Mouse (Mus musculus) erythroblast, adult 5-6 weeks (primary cell): Measurements from ENCODE around the gene Fcer1g. TPM values are rescaled to one million over a fixed set of nuclear protein-coding genes. Genes with fewer than 3 reads are reported as not detected.

ENCODE experiments used
- ATAC-seq: replicated peaks from 2 replicates; pipeline ENCODE4 v1.8.0; 2016; ENCODE audit warnings: moderate number of reproducible peaks, mild to moderate bottlenecking, moderate TSS enrichment, inconsistent platforms; ENCODE audit not compliant: poor library complexity, low FRiP score, severe bottlenecking
- total RNA-seq, 2 experiments: library from RNA; stranded (forward) in 1 of 2; stranded (reverse) in 1 of 2; fragments of 150-400 nt in 1 of 2; fragments of 200-764, 138-1000 nt in 1 of 2; gene quantifications; 2 replicates each; pipeline versions ENCODE4 v1.2.3 to v1.2.4; 2015 to 2017; ENCODE audit warnings: low replicate concordance in 2 of 2

The Fcer1g gene
- total RNA-seq, 2 experiments from 2014 or later, result 162 to 269 TPM

DNA sequence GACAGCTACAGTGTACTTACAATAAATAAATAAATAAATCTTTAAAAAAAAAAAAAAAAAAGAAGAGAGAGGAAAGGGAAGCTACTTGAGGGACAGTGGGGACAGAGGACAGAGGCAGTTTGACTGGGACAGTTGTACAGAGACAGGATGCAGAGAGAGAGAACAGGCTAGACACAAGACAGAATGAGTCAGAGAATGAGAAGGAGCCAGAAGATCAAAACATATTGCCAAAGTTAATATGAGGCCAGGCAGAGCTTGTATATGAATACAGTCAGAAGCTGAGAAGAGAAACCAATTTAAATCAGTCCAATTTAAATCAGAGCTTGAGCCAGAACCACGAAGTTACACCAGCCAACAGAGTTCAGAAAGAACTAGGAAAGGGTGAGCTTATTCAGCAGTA, 34.2 kb upstream of the Fcer1g start:
- ATAC-seq, result no peak

- ATAC-seq, result no peak
These were observed 32.0 kb upstream of the Fcer1g start for GRCm38 (mm10) chr1:171265971-171266744.

- ATAC-seq, result peak; percentile 78; the same call in 1 of the 2 replicates
These were observed 29.7 kb upstream of the Fcer1g start for GRCm38 (mm10) chr1:171263666-171264461.

DNA sequence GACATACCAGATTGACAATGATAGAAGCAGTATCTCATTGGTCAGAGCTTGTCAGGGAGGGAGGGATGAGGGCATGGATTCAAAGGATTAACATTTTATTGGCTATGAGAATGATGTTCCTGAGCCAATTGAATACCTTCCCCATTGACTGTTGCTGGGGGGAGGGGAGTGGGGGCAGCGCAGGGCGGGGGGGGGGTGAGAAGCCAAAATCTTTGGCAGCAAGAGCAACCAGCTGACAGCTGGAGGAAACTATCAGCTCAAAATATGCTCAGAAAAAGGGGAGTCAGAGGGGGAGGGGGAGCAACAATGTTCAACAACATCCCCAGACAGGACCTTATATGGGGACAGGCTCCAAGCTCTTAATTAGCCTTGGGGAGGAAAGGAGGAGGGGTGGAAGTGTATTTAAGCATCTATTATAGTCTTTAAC, 29.0 kb upstream of the Fcer1g start:
- no peak for ATAC-seq

GRCm38 (mm10) chr1:171262594-171263130, 28.5 kb upstream of the Fcer1g start:
- no peak for ATAC-seq

- no peak for ATAC-seq
These were observed 26.2 kb upstream of the Fcer1g start for GRCm38 (mm10) chr1:171260316-171260715.

DNA sequence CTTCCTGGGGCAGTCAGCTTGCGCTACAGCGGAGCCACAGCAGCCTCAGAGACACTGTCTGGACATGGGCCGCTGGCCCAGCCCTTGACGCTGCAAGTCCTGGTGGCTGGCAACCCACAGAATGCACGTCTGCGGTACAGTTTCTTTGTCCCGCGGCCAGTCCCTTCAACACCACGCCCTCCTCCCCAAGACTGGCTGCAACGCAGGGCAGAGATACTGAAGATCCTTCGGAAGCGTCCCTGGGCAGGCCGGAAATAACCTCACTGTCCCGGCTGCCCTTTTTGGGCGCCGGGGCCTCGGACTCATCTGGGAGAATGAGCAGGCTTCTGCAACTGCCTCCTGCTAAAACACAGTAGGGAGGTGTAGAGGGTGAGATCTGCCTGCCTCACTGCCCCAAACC, 24.8 kb upstream of the Fcer1g start:
- no peak for ATAC-seq

- no peak for ATAC-seq
These were observed 23.6 kb upstream of the Fcer1g start for GRCm38 (mm10) chr1:171257781-171258180.

- ATAC-seq, result peak; percentile 70
These were observed 22.9 kb upstream of the Fcer1g start for GRCm38 (mm10) chr1:171256937-171257548.

DNA sequence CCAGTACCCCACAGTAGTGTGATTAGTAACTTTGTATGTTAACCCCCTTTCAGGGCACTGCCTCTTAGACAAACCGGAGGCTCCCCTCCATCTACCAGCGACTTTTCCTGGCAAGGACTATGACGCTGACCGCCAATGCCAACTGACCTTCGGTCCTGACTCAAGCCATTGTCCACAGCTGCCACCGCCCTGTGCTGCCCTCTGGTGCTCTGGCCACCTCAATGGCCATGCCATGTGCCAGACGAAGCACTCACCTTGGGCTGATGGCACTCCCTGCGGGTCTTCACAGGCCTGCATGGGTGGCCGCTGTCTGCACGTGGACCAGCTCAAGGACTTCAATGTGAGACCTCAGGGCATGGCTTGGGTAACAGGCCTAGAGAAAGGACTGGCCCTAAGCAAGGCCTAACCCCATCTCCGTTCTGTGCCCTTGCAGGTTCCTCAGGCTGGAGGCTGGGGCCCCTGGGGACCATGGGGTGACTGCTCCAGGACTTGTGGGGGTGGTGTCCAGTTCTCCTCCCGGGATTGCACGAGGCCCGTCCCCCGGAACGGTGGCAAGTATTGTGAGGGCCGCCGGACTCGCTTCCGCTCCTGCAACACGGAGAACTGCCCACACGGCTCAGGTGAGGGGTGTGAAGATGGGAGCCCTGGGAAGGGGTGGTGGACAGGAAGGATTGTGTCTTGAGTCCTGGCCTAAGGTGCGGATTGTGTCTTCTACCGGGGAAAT, 22.1 kb upstream of the Fcer1g start:
- ATAC-seq, result no peak

DNA sequence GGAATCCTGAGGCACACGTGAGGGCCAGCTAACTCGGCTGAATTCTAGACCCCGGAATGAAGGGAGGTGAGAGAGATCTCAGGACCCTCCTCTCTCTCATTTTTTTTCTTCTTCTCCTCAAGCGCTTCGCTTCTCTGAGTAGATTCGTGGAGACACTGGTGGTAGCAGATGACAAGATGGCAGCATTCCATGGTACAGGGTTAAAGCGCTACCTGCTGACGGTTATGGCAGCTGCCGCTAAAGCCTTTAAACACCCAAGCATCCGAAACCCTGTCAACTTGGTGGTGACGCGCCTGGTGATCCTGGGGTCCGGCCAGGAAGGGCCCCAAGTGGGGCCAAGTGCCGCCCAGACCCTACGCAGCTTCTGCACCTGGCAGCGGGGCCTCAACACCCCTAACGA, 18.2 kb upstream of the Fcer1g start:
- ATAC-seq, result no peak

- ATAC-seq, result no peak
These were observed 17.6 kb upstream of the Fcer1g start for GRCm38 (mm10) chr1:171251594-171252324.

DNA sequence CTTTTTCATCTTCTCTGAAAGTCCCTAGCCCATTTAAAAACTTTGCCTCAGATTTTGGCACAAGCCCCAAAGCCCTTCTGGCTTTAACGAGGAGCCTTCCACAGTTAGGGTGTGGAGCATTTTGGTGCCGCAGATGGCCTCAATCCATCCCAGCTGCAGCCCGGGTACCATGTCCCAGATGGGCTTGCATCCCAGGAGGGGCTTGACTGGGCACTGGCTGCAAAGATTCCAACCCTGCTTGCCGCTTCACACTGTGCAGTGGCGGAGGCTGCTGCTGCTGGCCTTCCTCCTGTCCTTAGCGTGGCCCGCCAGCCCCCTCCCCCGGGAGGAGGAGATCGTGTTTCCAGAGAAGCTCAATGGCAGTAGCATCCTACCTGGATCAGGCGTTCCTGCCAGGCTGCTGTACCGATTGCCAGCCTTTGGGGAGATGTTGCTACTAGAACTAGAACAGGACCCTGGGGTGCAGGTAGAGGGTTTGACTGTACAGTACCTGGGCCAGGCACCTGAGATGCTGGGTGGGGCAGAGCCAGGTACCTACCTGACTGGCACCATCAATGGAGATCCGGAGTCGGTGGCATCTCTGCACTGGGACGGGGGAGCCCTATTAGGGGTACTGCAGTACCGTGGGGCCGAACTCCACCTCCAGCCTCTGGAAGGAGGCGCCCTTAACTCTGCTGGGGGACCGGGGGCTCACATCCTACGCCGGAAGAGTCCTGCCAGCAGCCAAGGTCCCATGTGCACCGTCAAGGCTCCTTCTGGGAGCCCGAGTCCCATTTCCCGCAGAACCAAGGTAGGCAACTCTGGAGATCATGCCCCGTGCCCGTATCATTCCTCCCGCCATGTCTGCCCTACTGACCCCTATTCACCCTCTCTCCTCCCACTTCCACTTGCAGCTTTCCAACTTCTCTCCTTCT, 16.8 kb upstream of the Fcer1g start, which contains the start of gene Ndufs2:
Ndufs2 (minus strand) TSS at position 709 of the 914 bp plus-strand sequence.
- no peak for ATAC-seq

DNA sequence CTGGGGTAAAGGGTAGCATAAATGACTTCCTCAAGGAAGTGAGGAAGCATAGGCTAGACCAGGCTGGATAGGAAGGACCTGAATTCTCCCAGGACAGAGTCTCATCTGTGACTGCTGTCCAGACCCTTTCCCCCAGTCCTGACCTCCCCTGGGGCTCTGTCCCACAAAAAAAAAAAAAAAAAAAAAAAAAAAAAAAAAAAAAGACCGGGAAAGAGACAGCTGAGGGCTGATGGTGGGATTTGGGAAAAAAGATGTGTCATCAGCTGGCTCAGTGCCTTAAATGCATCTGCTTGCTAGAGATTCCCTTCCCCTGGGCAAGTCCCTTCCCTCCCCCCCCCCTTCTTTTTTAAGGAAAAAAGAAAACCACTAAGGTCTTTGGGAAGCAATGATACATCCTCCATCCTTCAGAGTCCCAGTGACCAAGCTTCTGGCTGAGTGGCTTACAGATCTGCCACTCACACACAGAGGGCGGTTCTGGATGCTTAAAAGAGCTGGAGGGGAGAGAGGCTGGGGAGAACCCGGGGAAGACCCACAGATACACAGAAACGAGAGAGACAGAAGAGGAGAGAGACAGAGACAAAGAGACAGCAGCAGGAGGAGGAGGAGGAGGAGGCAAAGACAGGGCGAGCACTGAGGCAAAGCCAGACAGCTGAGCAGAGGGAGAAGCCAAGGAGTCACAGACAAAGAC, 15.9 kb upstream of the Fcer1g start, which contains the start of gene Adamts4:
Adamts4 (plus strand) TSS at position 509 of the 688 bp plus-strand sequence.
- no peak for ATAC-seq

DNA sequence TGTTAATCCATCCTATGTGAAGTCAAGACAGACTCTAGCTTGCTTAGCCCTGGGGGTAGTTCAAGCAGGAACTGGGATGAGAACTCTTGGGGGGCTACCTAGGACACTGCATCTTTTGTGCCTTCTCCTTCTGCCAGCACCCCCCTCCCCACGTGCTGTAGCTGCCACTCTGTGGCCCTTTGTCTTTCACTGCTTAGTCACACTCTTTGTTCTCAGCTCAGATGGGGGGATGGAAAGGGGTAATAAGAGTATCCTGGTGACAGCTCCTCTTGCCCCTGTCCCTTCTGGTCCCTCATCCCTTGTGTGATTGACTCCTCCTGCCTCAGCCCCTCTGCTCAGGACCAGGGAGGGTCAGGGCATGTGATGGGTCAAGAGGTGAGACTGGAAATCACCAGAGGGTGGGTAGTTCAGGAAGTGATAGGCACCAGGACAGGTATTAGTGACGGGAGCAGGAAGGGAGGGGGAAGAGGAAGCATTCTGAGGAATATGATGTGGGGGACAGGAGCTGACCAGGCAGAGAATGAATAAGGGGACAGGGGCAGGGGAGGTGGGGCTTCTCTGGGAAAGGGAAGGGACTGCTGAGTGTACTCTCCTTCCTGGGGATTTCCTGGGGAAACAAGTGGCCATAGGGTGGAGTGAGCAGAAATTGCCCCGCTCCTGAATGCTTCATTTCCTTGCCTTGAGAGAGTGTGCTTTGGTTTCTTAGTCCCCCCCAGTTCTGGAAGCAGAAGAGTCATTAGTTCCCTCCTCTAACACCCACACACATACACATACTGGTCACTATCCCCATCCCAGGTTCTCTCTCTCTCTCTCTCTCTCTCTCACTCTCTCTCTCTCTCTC, 14.4 kb upstream of the Fcer1g start:
- ATAC-seq, result no peak

DNA sequence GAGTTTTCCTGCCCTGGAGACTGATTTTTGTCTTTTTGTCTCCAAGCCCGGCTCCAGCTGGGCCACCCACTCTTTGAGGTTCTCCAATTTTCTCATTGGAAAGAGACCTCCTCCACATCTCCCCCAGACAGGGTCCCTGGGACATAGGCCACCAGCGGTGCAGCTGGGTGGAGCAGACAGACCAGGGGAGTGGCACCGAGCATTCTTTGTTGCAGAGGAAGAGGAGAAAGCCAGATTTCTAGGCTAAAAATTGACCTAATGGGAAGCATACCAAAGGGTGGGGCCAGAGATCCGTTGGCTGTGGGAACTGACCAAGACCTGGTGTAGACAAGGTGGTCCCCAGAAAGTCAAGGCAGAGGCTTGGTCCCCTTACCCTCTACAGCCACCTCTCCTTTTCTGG, 13.8 kb upstream of the Fcer1g start:
- no peak for ATAC-seq
